Mouse (Mus musculus) liver, embryonic 11.5 days (tissue): ENCODE measurements around the gene Ten1. TPM values are rescaled to one million over a fixed set of nuclear protein-coding genes. Genes with fewer than 3 reads are reported as not detected.

Experiments used
- ATAC-seq: fragments of 200-750 bp; cut with Nextera tagmentation; replicated peaks from 2 replicates; pipeline ENCODE4 v1.8.0; 2017; ENCODE audit warnings: moderate number of reproducible peaks, mild to moderate bottlenecking, moderate TSS enrichment, moderate library complexity; ENCODE audit not compliant: low FRiP score
- DNase-seq: peaks from one replicate; pipeline ENCODE4 v3.0.0-alpha.2; 2017; ENCODE audit warnings: low spot score
- H3K27ac ChIP-seq: fragments of 300-500 bp; sonication (generic); 2 replicates; pipeline ENCODE4 v1.5.1; 2014; ENCODE audit warnings: mild to moderate bottlenecking, low read depth, low read length, control low read depth
- H3K27me3 ChIP-seq: fragments of 300-500 bp; sonication (generic); replicated peaks from 2 replicates; pipeline ENCODE4 v1.6.1; 2014; ENCODE audit warnings: low read length, mixed read lengths; ENCODE audit not compliant: control insufficient read depth, insufficient read depth
- H3K36me3 ChIP-seq: fragments of 300-500 bp; sonication (generic); 2 replicates; pipeline ENCODE4 v1.6.1; 2014; ENCODE audit warnings: mild to moderate bottlenecking, low read length, moderate library complexity, mixed read lengths; ENCODE audit not compliant: control insufficient read depth, insufficient read depth
- H3K4me1 ChIP-seq: fragments of 300-500 bp; sonication (generic); replicated peaks from 2 replicates; pipeline ENCODE4 v1.6.1; 2014; ENCODE audit warnings: low read length, mixed read lengths; ENCODE audit not compliant: control insufficient read depth, insufficient read depth
- H3K4me2 ChIP-seq: fragments of 300-500 bp; sonication (generic); 2 replicates; pipeline ENCODE4 v1.6.1; 2014; ENCODE audit warnings: mild to moderate bottlenecking, control low read depth, moderate library complexity
- H3K4me3 ChIP-seq: fragments of 300-500 bp; sonication (generic); 2 replicates; pipeline ENCODE4 v1.5.1; 2014; ENCODE audit warnings: low read depth, low read length, control low read depth
- H3K9ac ChIP-seq: fragments of 300-500 bp; sonication (generic); 2 replicates; pipeline ENCODE4 v1.6.1; 2014; ENCODE audit warnings: low read depth, low read length, control low read depth
- H3K9me3 ChIP-seq: fragments of 300-500 bp; sonication (generic); 2 replicates; pipeline ENCODE4 v1.6.1; 2016; ENCODE audit warnings: low read length, inconsistent platforms, mixed read lengths; ENCODE audit not compliant: control insufficient read depth
- WGBS: fragments of 180-500 bp; shearing (Covaris S2); extraction: QIAGEN DNeasy Blood & Tissue Kit; methylation state at CpG from one replicate; pipeline ENCODE4 v1.1.7; 2014; 5-methylcytosine and 5-hydroxymethylcytosine counted together
- polyA plus RNA-seq: library from polyadenylated mRNA; unstranded; fragments of >200 nt; fragmentation: Nextera tagmentation; extraction: Ambion mirVana; gene quantifications from 2 replicates; pipeline ENCODE4 v1.2.1, GENCODE M21; 2014

Ten1 gene
- 62.3 and 63.8 TPM in 2 replicates for polyA plus RNA-seq

DNA sequence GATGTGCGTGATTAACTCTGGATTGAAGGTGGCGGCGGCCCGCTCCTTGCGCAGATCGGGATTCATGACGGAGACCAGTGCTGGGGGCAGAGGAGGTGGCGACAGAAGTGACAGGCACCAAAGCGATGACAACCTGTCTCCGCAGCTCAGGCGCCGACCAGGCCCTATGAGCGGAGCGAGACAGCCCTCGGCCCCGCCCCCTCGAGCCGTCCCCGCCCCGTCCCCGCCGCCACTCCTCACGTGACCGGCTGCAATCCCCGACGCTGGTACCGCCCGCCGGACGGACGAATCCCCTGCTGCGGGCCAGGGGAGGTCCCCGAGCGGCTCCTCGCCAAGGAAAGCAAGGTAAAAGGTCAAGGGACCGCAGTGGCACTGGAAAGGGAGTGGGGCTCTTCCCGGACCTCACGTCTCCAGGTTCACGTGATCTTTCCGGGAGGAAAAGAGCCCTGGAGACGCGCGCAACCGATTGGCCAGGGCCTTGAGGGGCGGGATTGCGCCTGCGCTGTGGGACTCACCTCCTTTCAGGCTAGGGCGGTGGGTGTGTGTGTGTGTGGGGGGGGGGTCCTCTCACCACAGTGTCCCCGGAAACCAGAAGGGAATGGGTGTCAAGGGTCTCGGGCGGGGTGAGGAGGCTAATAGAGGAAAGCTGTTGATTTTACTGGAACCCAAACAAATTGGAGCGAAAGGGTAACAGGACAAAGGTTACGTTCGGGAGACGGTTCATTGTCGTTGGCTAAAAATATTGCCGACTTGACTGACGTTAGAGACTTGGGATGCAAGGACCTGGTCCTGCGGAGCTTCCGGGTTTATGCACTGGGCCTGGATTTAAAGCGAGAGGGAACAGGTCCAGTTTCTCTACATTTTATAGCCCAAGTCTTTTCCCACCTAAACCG is at the start of gene Ten1, which contains the start of gene Acox1:
Gene Ten1, plus strand, starts transcription at position 217 of the 893 bp plus-strand sequence.
Gene Acox1, minus strand, starts transcription at position 407 of the 893 bp plus-strand sequence.
- Histone ChIP-seq H3K4me1 (peaks cover 17% of the 10 kb centered on the region), H3K27me3 (no peaks in the 10 kb centered on the region), H3K9me3 (no peaks in the 10 kb centered on the region), H3K9ac (peak within 1 kb of the TSS; percentile 77), H3K4me2 (peak within 1 kb of the TSS; percentile 91), H3K36me3 (peaks cover 3% of the 10 kb centered on the region; the same call in 1 of the 2 replicates), H3K4me3 (peak within 1 kb of the TSS; percentile 83), H3K27ac (peak within 1 kb of the TSS; percentile 91)
- under 1% methylated on average over 62 of the region's 62 CpGs for WGBS
- DNase-seq = peak; percentile 97
- peak; percentile 96 for ATAC-seq

- Histone ChIP-seq H3K9ac (no peak overlapping the region), H3K4me3 (no peak overlapping the region), H3K27me3 (no peaks in the 10 kb centered on the region), H3K36me3 (peaks cover 55% of the 10 kb centered on the region), H3K27ac (no peak overlapping the region), H3K4me2 (no peak overlapping the region), H3K9me3 (no peaks in the 10 kb centered on the region), H3K4me1 (peaks cover 12% of the 10 kb centered on the region)
- WGBS = 85% methylated on average over 6 of the region's 6 CpGs
- no peak for DNase-seq
- no peak for ATAC-seq
Measured at GRCm38 (mm10) chr11:116149341-116149740, 49.3 kb upstream of the Ten1 start.

DNA sequence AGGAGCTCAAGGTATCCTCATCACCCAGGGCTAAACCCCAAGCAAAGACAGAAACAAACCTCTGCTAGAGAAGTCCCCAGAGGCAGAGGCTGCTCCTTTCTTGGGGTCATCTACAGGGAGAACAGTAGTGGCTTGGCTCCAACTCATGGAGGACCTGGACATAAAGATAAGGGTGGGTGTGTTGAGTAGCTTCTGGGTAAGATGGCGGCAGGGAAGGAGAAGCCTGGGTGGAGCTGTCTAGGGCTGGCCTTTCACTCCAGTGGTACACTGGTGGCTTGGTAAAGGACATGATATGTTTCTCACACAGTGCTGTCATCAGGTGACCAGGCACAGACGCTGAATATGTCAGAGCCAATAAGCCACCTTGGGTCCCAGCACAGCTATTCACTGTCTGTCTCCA is 47.7 kb upstream of the Ten1 start:
- no peak for DNase-seq
- H3K27ac ChIP-seq = peak overlapping the region; percentile 61
- ATAC-seq = peak; percentile 84
- H3K27me3 ChIP-seq = no peaks in the 10 kb centered on the region
- no peak overlapping the region for H3K4me2 ChIP-seq
- peaks cover 12% of the 10 kb centered on the region for H3K4me1 ChIP-seq
- no peak overlapping the region; the same call in 1 of the 2 replicates for H3K9ac ChIP-seq
- H3K9me3 ChIP-seq = no peaks in the 10 kb centered on the region
- peaks cover 52% of the 10 kb centered on the region for H3K36me3 ChIP-seq
- H3K4me3 ChIP-seq = no peak overlapping the region
- 69% methylated on average over 2 of the region's 2 CpGs for WGBS

GRCm38 (mm10) chr11:116161312-116161711 is 37.3 kb upstream of the Ten1 start:
- WGBS = 62% methylated on average over 12 of the region's 12 CpGs

GRCm38 (mm10) chr11:116162146-116162545 is 36.5 kb upstream of the Ten1 start:
- Histone ChIP-seq H3K27ac (no peak overlapping the region), H3K4me1 (0 out of 2 replicates have a peak, but pooled peaks cover 7% of the 10 kb centered on the region), H3K9ac (no peak overlapping the region), H3K36me3 (peaks cover 13% of the 10 kb centered on the region), H3K27me3 (no peaks in the 10 kb centered on the region), H3K9me3 (no peaks in the 10 kb centered on the region), H3K4me2 (no peak overlapping the region), H3K4me3 (no peak overlapping the region)
- WGBS = 80% methylated on average over 10 of the region's 10 CpGs
- no peak for ATAC-seq
- DNase-seq = no peak

More at GRCm38 (mm10) chr11:116161312-116161711, 37.3 kb upstream of the Ten1 start:
- ATAC-seq = no peak
- Histone ChIP-seq H3K36me3 (peaks cover 14% of the 10 kb centered on the region), H3K9me3 (no peaks in the 10 kb centered on the region), H3K4me3 (no peak overlapping the region), H3K9ac (no peak overlapping the region), H3K4me1 (0 out of 2 replicates have a peak, but pooled peaks cover 5% of the 10 kb centered on the region), H3K27ac (no peak overlapping the region), H3K27me3 (no peaks in the 10 kb centered on the region), H3K4me2 (no peak overlapping the region)
- no peak for DNase-seq

- Histone ChIP-seq H3K27ac (no peak overlapping the region), H3K4me1 (0 out of 2 replicates have a peak, but pooled peaks cover 7% of the 10 kb centered on the region), H3K4me2 (no peak overlapping the region), H3K27me3 (no peaks in the 10 kb centered on the region), H3K4me3 (no peak overlapping the region), H3K9me3 (no peaks in the 10 kb centered on the region), H3K36me3 (peaks cover 7% of the 10 kb centered on the region), H3K9ac (no peak overlapping the region)
- 67% methylated on average over 9 of the region's 9 CpGs for WGBS
- ATAC-seq (no peak), DNase-seq (no peak)
Measured at GRCm38 (mm10) chr11:116163002-116163401, 35.7 kb upstream of the Ten1 start.

- WGBS = 15% methylated on average over 6 of the region's 6 CpGs
- Histone ChIP-seq H3K9me3 (no peaks in the 10 kb centered on the region), H3K27me3 (no peaks in the 10 kb centered on the region), H3K4me2 (peak overlapping the region; percentile 83), H3K4me1 (0 out of 2 replicates have a peak, but pooled peaks cover 5% of the 10 kb centered on the region), H3K36me3 (no peaks in the 10 kb centered on the region; the same call in 1 of the 2 replicates), H3K4me3 (peak overlapping the region; percentile 65), H3K9ac (peak overlapping the region; percentile 74), H3K27ac (peak overlapping the region; percentile 44)
- no peak for DNase-seq
- ATAC-seq = no peak
Measured at GRCm38 (mm10) chr11:116167232-116167631, 31.4 kb upstream of the Ten1 start.

- H3K4me1 ChIP-seq = 0 out of 2 replicates have a peak, but pooled peaks cover 5% of the 10 kb centered on the region
- H3K27ac ChIP-seq = peak within 1 kb of the TSS; percentile 44
- WGBS = under 1% methylated on average over 40 of the region's 40 CpGs
- peak within 1 kb of the TSS; percentile 83 for H3K4me2 ChIP-seq
- ATAC-seq = peak; percentile 98
- no peaks in the 10 kb centered on the region for H3K9me3 ChIP-seq
- H3K27me3 ChIP-seq = no peaks in the 10 kb centered on the region
- peak within 1 kb of the TSS; percentile 74 for H3K9ac ChIP-seq
- peak within 1 kb of the TSS; percentile 65 for H3K4me3 ChIP-seq
- H3K36me3 ChIP-seq = peaks cover 3% of the 10 kb centered on the region; the same call in 1 of the 2 replicates
- DNase-seq = peak; percentile 90
Measured at GRCm38 (mm10) chr11:116167884-116168439, 30.7 kb upstream of the Ten1 start, which contains the start of gene Fbf1. TSS of gene Fbf1 (minus strand) at chr11:116168166.
